Mouse (Mus musculus): ENCODE results near the gene Shisa7. TPM values are rescaled to one million over a fixed set of nuclear protein-coding genes. Genes with fewer than 3 reads are reported as not detected.
"Not testable (repeated sequence)": the region's sequence is repeated elsewhere in the genome, so short reads cannot be mapped to it uniquely, and the experiment has no call there.

Shisa7 gene
- polyA plus RNA-seq (2012; rRNA removed): 14.1 and 17.3 TPM in 2 replicates

GRCm38 (mm10) chr7:4844245-4844916 lies at the start of gene Shisa7:
Shisa7 (minus strand) TSS chr7:4844696.
- no peak for DNase-seq
- Histone ChIP-seq H3K27ac (ENCODE audit: insufficient read depth, low read depth, low read length) (no peak within 1 kb of the TSS), H3K27me3 (replicated peaks; ENCODE audit: control insufficient read depth, insufficient read depth, low read length) (no peaks in the 10 kb centered on the region), H3K36me3 (ENCODE audit: control insufficient read depth, insufficient read depth, low read length) (no peaks in the 10 kb centered on the region), H3K4me1 (ENCODE audit: control insufficient read depth, insufficient read depth, low read length) (no peaks in the 10 kb centered on the region), H3K4me3 (ENCODE audit: insufficient read depth, low read depth, low read length) (no peak within 1 kb of the TSS)
- TF ChIP-seq POLR2A (IDR thresholded peaks at IDR 0.05; ENCODE audit: low read depth, low read length) (no peak), CTCF (conservative IDR thresholded peaks at IDR 0.05; ENCODE audit: insufficient read depth, insufficient read length, low read depth, low read length) (no peak)
- 3% methylated on average over 40 of the region's 41 CpGs for WGBS

DNA sequence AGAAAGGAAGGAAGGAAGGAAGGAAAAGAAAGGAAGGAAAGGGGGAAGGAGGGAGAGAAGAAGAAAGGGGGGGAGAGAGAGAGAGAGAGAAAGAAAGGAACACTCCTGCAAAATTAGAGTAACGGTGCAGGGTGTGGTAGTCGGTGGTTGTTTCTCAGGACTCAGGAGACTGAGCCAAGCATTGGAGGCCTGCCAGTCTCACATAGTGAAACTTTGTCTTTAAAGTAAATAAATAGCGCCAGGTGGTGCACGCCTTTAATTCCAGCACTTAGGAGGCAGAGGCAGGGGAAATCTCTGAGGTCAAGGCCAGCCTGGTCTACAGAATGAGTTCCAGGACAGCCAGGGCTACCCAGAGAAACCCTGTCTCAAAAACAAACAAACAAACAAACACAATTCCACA lies 42.2 kb upstream of the Shisa7 start:
- TF ChIP-seq CTCF (conservative IDR thresholded peaks at IDR 0.05; ENCODE audit: insufficient read depth, insufficient read length, low read depth, low read length): no peak
- TF ChIP-seq POLR2A (IDR thresholded peaks at IDR 0.05; ENCODE audit: low read depth, low read length): no peak
- 13% methylated on average over 4 of the region's 4 CpGs for WGBS
- peak; percentile 48 for DNase-seq
- H3K4me1 ChIP-seq (ENCODE audit: control insufficient read depth, insufficient read depth, low read length): no peaks in the 10 kb centered on the region
- H3K27me3 ChIP-seq (replicated peaks; ENCODE audit: control insufficient read depth, insufficient read depth, low read length): no peaks in the 10 kb centered on the region
- no peaks in the 10 kb centered on the region; the same call in 1 of the 2 replicates for H3K36me3 ChIP-seq (ENCODE audit: control insufficient read depth, insufficient read depth, low read length)
- H3K27ac ChIP-seq (ENCODE audit: insufficient read depth, low read depth, low read length): no peak overlapping the region
- no peak overlapping the region for H3K4me3 ChIP-seq (ENCODE audit: insufficient read depth, low read depth, low read length)

DNA sequence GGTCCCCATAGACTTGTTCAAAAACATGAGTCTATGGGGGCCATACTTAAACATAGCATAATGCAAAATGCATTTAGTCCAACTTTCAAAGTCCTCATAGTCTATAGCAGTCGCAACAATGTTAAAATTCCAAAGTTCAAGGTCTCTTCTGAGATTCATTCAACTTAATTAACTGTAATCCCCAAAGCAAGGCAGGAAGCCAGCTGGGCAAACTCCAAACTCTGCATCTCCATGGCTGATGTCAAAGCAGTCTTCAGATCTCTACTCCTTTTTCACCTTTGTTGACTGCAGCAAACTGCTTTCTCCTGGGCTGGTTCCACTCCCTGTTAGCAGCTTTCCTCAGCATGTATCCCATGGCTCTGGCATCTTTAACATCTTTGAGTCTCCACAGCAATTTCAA lies 34.5 kb upstream of the Shisa7 start:
- WGBS: 50% methylated on average over 1 of the region's 1 CpGs
- DNase-seq: peak; percentile 66
- H3K27ac ChIP-seq (ENCODE audit: insufficient read depth, low read depth, low read length); H3K36me3 ChIP-seq (ENCODE audit: control insufficient read depth, insufficient read depth, low read length); H3K27me3 ChIP-seq (replicated peaks; ENCODE audit: control insufficient read depth, insufficient read depth, low read length); H3K4me1 ChIP-seq (ENCODE audit: control insufficient read depth, insufficient read depth, low read length); H3K4me3 ChIP-seq (ENCODE audit: insufficient read depth, low read depth, low read length): not testable (repeated sequence)

DNA sequence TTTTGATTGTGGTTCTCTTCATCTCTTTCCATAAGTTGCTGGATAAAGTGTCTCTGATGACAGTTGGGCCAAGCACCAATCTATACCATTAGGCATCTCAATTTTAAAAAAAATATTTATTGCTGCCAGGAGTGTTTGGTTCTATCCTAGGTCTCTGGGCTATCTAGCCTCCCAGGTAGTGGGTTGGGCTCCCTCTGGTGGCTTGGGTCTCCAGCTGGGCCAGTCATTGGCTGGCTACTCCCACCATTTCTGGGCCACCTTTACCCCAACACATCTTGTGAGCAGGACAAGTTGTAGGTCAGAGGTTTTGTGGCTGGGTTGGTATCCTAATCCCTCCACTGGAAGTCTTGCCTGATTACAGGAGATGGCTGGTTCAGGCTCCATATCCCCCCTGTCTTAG lies 33.7 kb upstream of the Shisa7 start:
- TF ChIP-seq POLR2A (IDR thresholded peaks at IDR 0.05; ENCODE audit: low read depth, low read length): no peak
- peak; percentile 52 for TF ChIP-seq CTCF (conservative IDR thresholded peaks at IDR 0.05; ENCODE audit: insufficient read depth, insufficient read length, low read depth, low read length)
- DNase-seq: peak; percentile 63
- no peaks in the 10 kb centered on the region for H3K27me3 ChIP-seq (replicated peaks; ENCODE audit: control insufficient read depth, insufficient read depth, low read length)
- peak overlapping the region; percentile 66 for H3K4me3 ChIP-seq (ENCODE audit: insufficient read depth, low read depth, low read length)
- no peak overlapping the region; the same call in 1 of the 2 replicates for H3K27ac ChIP-seq (ENCODE audit: insufficient read depth, low read depth, low read length)
- no peaks in the 10 kb centered on the region; the same call in 1 of the 2 replicates for H3K4me1 ChIP-seq (ENCODE audit: control insufficient read depth, insufficient read depth, low read length)
- H3K36me3 ChIP-seq (ENCODE audit: control insufficient read depth, insufficient read depth, low read length): no peaks in the 10 kb centered on the region; the same call in 1 of the 2 replicates

DNA sequence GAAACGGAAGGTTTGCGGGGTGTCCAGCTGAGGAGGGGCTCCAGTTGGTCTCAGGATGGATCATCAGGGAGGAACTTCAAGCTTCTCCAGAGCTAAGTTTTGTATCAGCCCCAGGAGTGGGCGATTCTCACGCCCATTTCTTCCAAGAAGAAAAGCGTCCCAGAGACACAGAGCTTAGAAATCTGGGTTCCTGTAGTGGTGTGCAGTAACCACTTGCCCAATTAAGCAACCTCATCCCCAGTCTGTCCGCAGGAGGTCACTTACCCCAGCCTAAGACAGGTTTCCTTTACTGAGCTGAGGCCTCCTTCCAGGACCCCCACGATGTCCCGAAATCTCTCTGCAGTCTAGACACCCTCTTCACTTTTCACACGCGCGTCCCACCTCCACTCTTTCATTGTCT lies 32.7 kb upstream of the Shisa7 start:
- WGBS: 10% methylated on average over 11 of the region's 11 CpGs
- Histone ChIP-seq H3K4me1 (ENCODE audit: control insufficient read depth, insufficient read depth, low read length) (no peaks in the 10 kb centered on the region; the same call in 1 of the 2 replicates), H3K4me3 (ENCODE audit: insufficient read depth, low read depth, low read length) (peak overlapping the region; percentile 66), H3K27ac (ENCODE audit: insufficient read depth, low read depth, low read length) (peak overlapping the region; percentile 77), H3K36me3 (ENCODE audit: control insufficient read depth, insufficient read depth, low read length) (no peaks in the 10 kb centered on the region; the same call in 1 of the 2 replicates), H3K27me3 (replicated peaks; ENCODE audit: control insufficient read depth, insufficient read depth, low read length) (no peaks in the 10 kb centered on the region)
- no peak for TF ChIP-seq POLR2A (IDR thresholded peaks at IDR 0.05; ENCODE audit: low read depth, low read length)
- TF ChIP-seq CTCF (conservative IDR thresholded peaks at IDR 0.05; ENCODE audit: insufficient read depth, insufficient read length, low read depth, low read length): no peak
- DNase-seq: no peak

- peak; percentile 98 for TF ChIP-seq POLR2A (IDR thresholded peaks at IDR 0.05; ENCODE audit: low read depth, low read length)
- no peak for TF ChIP-seq CTCF (conservative IDR thresholded peaks at IDR 0.05; ENCODE audit: insufficient read depth, insufficient read length, low read depth, low read length)
- H3K27me3 ChIP-seq (replicated peaks; ENCODE audit: control insufficient read depth, insufficient read depth, low read length): no peaks in the 10 kb centered on the region
- H3K4me3 ChIP-seq (ENCODE audit: insufficient read depth, low read depth, low read length): peak within 1 kb of the TSS; percentile 66
- H3K36me3 ChIP-seq (ENCODE audit: control insufficient read depth, insufficient read depth, low read length): no peaks in the 10 kb centered on the region
- no peaks in the 10 kb centered on the region; the same call in 1 of the 2 replicates for H3K4me1 ChIP-seq (ENCODE audit: control insufficient read depth, insufficient read depth, low read length)
- DNase-seq: peak; percentile 97
- peak within 1 kb of the TSS; percentile 77 for H3K27ac ChIP-seq (ENCODE audit: insufficient read depth, low read depth, low read length)
- 1% methylated on average over 22 of the region's 22 CpGs for WGBS
These were observed 32.3 kb upstream of the Shisa7 start, which contains the start of gene Isoc2a for GRCm38 (mm10) chr7:4876753-4877221. Isoc2a (plus strand) TSS chr7:4877153.

DNA sequence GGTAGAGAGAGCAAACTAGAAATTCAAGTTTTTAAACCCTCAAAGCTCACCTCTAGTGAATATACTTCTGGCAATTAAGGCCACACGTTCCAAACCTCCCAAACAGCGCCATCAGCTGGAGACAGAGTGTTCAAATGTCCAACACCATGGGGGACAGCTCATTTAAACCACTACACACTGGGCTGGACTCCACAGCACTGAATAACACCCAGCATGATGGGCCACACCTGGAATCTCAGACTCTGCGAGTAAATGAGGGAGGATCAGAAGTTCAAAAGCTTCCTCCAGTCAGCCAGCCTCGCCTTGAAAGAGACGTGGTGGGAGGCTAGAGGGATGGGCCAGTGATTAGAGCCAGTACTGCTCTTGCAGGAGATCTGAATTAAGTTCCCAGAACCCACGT lies 25.6 kb upstream of the Shisa7 start, which contains the start of gene Isoc2b:
Gene Isoc2b, minus strand, starts transcription at position 126 of the 400 bp plus-strand sequence.
- Histone ChIP-seq H3K36me3 (ENCODE audit: control insufficient read depth, insufficient read depth, low read length) (no peaks in the 10 kb centered on the region), H3K27ac (ENCODE audit: insufficient read depth, low read depth, low read length) (no peak within 1 kb of the TSS), H3K4me3 (ENCODE audit: insufficient read depth, low read depth, low read length) (no peak within 1 kb of the TSS), H3K27me3 (replicated peaks; ENCODE audit: control insufficient read depth, insufficient read depth, low read length) (no peaks in the 10 kb centered on the region), H3K4me1 (ENCODE audit: control insufficient read depth, insufficient read depth, low read length) (peaks cover 12% of the 10 kb centered on the region)
- WGBS: 62% methylated on average over 6 of the region's 6 CpGs
- no peak for DNase-seq
- TF ChIP-seq POLR2A (IDR thresholded peaks at IDR 0.05; ENCODE audit: low read depth, low read length) (no peak), CTCF (conservative IDR thresholded peaks at IDR 0.05; ENCODE audit: insufficient read depth, insufficient read length, low read depth, low read length) (no peak)

All from kidney, adult 2 months (tissue).